Mouse (Mus musculus) ES-E14 (cell line): ENCODE data around the gene Nrde2.

ENCODE experiments used
- MAFK ChIP-seq: IDR thresholded peaks from 2 replicates; pipeline ENCODE4 v1.6.1; 2014; ENCODE audit warnings: mild to moderate bottlenecking, low read depth, low read length, inconsistent platforms; ENCODE audit not compliant: insufficient read depth
- ZC3H11A ChIP-seq: IDR thresholded peaks from 2 replicates; pipeline ENCODE4 v1.6.1; 2012; ENCODE audit warnings: low read depth, mild to moderate bottlenecking, inconsistent platforms, low read length, borderline replicate concordance

- TF ChIP-seq ZC3H11A (no peak), MAFK (no peak)
These were observed 31.5 kb downstream of the Nrde2 start for GRCm38 (mm10) chr12:100127866-100128480.
